Mouse (Mus musculus): ENCODE measurements at regions not wholly inside any gene's neighbourhood (a gene's known extent, or its start where the extent isn't known, plus 50 kb on each side); places are given as distances from the start of the nearest gene placed in this dataset.

DNA sequence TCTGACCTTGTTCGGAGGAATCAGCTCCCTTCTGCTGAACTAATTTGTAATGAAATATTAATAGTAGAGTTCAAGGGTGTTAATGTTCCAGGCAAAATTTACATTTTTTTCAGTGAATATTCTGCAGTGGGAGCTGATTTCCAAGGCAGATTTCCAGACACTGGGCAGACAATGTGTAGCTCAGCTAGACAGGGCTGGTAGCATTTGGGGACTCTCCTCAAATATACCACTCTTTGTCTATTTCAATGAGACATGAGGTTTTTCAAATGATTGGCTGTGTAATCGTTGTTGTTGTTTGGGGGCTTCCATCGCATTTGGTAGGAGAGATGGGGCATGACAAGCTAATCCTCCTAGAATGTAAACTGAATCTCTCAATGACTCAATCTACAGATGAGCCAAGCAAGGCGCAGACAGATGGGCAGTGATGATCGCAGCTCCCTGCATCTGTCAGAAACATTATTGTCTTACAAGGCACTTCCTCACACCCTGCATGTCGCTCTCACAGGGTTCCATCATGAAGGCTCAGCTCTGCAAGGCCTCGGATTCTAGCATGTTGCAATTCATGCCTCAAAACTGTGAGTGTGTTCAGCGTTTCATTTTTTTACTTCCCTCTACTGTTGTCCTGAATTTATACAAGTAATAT is 241.7 kb upstream of the Akirin2 start:
- Histone ChIP-seq H3K9me3 (no peaks in the 10 kb centered on the region), H3K27me3 (no peaks in the 10 kb centered on the region), H3K9ac (no peak overlapping the region), H3K36me3 (no peaks in the 10 kb centered on the region), H3K4me2 (no peak overlapping the region), H3K27ac (replicated peaks) (peak overlapping the region; percentile 32), H3K4me1 (replicated peaks) (no peaks in the 10 kb centered on the region), H3K4me3 (no peak overlapping the region)
- ATAC-seq (ENCODE audit: low FRiP score, low read depth) = peak; percentile 69
- 55% methylated on average over 8 of the region's 8 CpGs for WGBS

DNA sequence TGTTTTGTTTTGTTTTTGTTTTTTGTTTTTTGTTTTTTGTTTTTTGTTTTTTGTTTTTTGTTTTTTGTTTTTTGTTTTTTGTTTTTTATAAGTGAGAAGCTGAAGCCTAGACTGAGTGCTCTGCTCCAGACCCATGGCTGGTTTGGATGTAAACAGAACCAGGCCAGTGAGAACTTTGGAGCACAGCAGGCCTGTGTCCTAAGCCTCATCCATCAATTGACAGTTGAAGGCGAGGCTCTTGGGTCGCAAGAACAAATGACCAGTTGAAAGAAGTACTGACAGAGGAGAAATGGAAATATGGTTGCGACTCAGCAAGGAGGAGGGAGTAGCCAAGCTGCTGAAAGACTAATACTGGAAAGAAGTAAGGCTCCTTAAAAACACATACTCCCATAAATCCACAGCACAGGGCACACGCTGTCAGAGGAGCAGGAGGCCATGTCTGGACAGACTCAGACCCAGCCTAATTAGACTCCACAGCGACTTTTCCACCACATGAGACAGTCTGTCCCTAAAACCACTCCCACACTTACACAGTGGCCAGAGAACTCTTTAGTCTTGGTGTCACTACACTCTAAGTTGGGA is 240.6 kb upstream of the Akirin2 start:
- Histone ChIP-seq H3K36me3 (no peaks in the 10 kb centered on the region), H3K9ac (no peak overlapping the region), H3K9me3 (no peaks in the 10 kb centered on the region), H3K4me2 (no peak overlapping the region), H3K4me1 (replicated peaks) (no peaks in the 10 kb centered on the region), H3K27ac (replicated peaks) (no peak overlapping the region), H3K4me3 (no peak overlapping the region), H3K27me3 (no peaks in the 10 kb centered on the region)
- 31% methylated on average over 5 of the region's 5 CpGs for WGBS
- ATAC-seq (ENCODE audit: low FRiP score, low read depth) = no peak

DNA sequence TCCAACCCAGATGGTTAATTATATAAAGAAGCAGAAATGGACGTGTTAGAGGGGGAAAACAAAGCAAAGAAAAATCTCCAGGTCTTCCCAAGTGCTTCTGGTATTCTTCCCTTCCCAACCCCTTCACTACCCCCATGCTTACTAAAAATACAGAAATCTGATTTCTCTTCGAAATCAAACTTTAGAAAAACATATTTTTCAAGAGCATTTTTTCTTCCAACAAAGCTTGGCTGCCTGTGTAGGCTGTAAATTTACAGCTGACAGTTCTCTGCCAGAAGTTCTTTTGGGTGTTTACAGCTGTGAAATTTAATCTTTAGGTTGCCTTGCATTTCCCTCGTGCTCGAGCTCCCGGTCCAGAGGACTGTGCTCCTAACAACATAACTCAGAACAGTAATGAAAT is 234.9 kb upstream of the Akirin2 start:
- WGBS = 73% methylated on average over 5 of the region's 5 CpGs
- Histone ChIP-seq H3K27ac (replicated peaks) (no peak overlapping the region), H3K9me3 (no peaks in the 10 kb centered on the region), H3K4me1 (replicated peaks) (peaks cover 4% of the 10 kb centered on the region; the same call in 1 of the 2 replicates), H3K9ac (no peak overlapping the region), H3K36me3 (no peaks in the 10 kb centered on the region), H3K4me3 (no peak overlapping the region), H3K27me3 (no peaks in the 10 kb centered on the region), H3K4me2 (no peak overlapping the region)
- no peak for ATAC-seq (ENCODE audit: low FRiP score, low read depth)

DNA sequence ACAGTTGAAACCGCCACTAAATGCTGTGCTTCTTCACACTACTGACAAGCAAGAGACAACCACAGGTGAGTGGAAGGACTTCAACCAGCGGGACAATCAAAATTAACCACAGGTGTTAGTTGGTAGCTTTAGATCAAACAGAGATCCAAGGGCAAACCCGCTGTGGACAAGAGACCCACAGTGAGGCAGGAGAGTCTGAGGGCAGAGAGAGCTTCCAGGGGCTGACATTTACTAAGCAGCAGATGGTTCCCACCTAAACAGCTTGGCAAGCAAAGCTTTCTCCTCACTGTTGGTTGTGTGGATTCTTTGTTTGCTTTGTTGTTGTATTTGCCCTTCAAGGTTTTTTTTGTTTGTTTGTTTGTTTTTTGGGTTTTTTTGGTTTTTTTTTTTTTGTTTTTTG is 227.9 kb upstream of the Akirin2 start:
- no peak overlapping the region for H3K9ac ChIP-seq
- WGBS = 69% methylated on average over 3 of the region's 3 CpGs
- no peak for ATAC-seq (ENCODE audit: low FRiP score, low read depth)

DNA sequence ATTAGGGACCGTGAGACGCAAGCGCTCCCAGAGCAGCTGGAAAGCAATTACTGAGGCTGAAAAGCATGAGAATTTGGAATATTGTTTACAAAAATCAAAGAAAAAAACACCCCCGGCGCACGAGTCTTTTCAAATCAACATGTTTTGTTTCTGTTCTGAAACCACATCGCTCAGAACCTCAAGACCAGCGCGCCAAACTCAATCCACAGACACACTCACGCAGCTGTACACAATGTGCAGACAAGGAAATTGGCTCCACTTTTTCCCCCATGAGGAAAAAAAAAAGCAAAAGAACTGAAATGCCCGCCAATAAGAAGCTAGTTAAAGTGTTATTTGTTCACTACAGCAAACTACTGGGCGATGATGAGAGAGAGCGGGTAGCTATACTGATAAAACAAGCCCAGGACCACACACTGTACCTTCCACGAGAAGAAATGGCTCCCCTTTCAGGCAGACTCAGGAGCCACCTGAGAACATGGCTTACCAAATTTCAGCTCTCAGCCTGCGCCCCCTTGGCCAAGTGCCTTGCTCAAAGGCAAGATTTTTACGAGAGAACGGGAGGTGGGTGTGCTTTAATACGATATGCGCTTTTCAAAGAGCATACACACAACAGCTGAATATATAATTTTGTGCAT is 222.5 kb upstream of the Akirin2 start:
- Histone ChIP-seq H3K36me3 (no peaks in the 10 kb centered on the region), H3K4me1 (replicated peaks) (peaks cover 4% of the 10 kb centered on the region; the same call in 1 of the 2 replicates), H3K27ac (replicated peaks) (no peak overlapping the region), H3K4me2 (peak overlapping the region; percentile 12), H3K9me3 (no peaks in the 10 kb centered on the region), H3K9ac (no peak overlapping the region), H3K4me3 (no peak overlapping the region), H3K27me3 (no peaks in the 10 kb centered on the region)
- no peak for ATAC-seq (ENCODE audit: low FRiP score, low read depth)
- WGBS = 69% methylated on average over 19 of the region's 19 CpGs

More for the DNA sequence above, 227.9 kb upstream of the Akirin2 start:
- Histone ChIP-seq H3K36me3 (no peaks in the 10 kb centered on the region), H3K4me3 (no peak overlapping the region), H3K4me2 (no peak overlapping the region), H3K9me3 (no peaks in the 10 kb centered on the region), H3K4me1 (replicated peaks) (peaks cover 4% of the 10 kb centered on the region; the same call in 1 of the 2 replicates), H3K27me3 (no peaks in the 10 kb centered on the region), H3K27ac (replicated peaks) (no peak overlapping the region)

DNA sequence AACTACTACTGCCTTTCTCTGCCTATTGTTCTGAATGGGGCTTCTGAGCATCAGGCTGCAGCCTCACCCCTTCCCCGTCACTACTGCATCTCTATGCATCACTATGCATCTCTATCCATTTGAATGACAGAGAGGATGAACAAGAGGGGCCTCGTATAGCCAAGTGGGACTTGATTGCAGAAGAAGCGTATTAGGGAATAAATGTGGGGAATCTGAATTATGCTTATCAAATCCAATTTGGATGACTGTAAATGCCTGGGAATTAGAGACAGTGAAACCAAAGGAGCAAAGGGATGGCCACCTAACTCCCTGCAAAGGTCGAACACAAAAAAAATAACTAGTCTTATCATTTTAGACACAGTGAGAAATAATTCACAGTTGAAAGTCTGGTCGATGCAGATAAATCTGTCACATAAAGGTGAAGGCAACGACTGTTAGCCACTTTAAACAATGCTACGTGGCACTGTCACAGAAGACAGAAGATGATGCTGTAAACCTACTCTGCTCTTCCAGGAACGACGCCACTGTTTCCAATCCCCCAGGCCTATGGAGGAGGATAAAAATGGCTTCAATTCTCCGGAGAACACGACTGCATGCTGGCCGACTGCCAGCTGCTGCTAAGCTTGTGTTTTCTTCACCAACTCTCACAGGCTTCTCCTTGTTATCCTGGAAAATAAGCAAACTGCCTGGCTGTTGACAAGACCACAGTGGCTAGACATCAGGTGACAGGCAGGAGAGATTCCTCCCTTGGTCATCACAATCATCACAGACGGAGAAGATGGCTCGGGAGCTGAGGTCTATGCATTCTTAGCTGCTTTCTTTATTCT is 213.6 kb upstream of the Akirin2 start:
- 29% methylated on average over 14 of the region's 14 CpGs for WGBS
- Histone ChIP-seq H3K4me3 (no peak overlapping the region), H3K9me3 (no peaks in the 10 kb centered on the region), H3K36me3 (no peaks in the 10 kb centered on the region), H3K27me3 (no peaks in the 10 kb centered on the region), H3K9ac (no peak overlapping the region), H3K27ac (replicated peaks) (peak overlapping the region; percentile 46), H3K4me1 (replicated peaks) (peaks cover 14% of the 10 kb centered on the region), H3K4me2 (no peak overlapping the region)
- peak; percentile 68; the same call in 1 of the 2 replicates for ATAC-seq (ENCODE audit: low FRiP score, low read depth)

DNA sequence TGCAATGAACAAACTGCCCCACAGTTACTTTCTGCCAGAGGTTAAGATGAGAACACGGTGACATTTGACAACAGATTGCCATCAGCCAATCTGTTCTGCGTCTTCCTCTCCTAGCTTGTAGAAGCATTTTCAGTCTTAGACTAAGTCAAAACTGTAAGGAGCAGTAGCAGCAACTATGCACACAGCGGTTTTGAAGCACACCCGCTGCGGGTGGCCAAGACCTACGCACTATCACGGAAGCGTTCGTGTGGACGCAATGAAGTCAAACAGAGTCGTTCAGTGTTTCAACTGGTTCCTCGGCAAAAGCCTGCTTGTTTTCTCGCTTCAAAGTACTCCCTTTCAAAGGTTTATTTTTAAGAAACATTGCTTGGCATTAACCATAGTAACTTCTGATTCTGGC is 212.9 kb upstream of the Akirin2 start:
- Histone ChIP-seq H3K4me1 (replicated peaks) (peaks cover 14% of the 10 kb centered on the region), H3K4me3 (no peak overlapping the region), H3K9ac (no peak overlapping the region), H3K27me3 (no peaks in the 10 kb centered on the region), H3K27ac (replicated peaks) (peak overlapping the region; percentile 46; the same call in 1 of the 2 replicates), H3K9me3 (no peaks in the 10 kb centered on the region), H3K4me2 (no peak overlapping the region), H3K36me3 (no peaks in the 10 kb centered on the region)
- 70% methylated on average over 13 of the region's 13 CpGs for WGBS
- ATAC-seq (ENCODE audit: low FRiP score, low read depth) = no peak

DNA sequence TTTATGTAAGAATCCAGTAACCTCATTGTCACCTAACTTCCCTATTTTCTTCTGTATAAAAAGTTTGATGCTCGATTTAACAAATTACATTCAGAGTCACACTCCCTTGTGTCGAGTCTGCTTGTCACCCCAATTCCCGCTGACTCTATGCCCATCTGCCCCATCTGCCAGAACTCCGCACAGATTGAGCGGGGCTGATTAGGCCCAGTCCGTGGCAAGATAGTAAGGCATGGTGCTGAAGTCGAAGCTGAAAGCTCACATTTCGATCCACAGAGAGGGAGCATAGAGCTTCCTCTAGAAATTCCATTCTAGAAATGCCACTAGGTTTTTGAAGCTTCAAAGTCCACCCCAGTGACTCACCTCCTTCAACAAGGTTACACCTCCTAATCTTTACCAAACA is 210.7 kb upstream of the Akirin2 start:
- H3K27ac ChIP-seq (replicated peaks) = no peak overlapping the region
- no peaks in the 10 kb centered on the region for H3K9me3 ChIP-seq
- peaks cover 14% of the 10 kb centered on the region for H3K4me1 ChIP-seq (replicated peaks)
- H3K4me3 ChIP-seq = no peak overlapping the region
- 89% methylated on average over 8 of the region's 8 CpGs for WGBS
- no peaks in the 10 kb centered on the region for H3K36me3 ChIP-seq
- no peak overlapping the region for H3K9ac ChIP-seq
- no peak overlapping the region for H3K4me2 ChIP-seq
- no peak for ATAC-seq (ENCODE audit: low FRiP score, low read depth)
- H3K27me3 ChIP-seq = no peaks in the 10 kb centered on the region

DNA sequence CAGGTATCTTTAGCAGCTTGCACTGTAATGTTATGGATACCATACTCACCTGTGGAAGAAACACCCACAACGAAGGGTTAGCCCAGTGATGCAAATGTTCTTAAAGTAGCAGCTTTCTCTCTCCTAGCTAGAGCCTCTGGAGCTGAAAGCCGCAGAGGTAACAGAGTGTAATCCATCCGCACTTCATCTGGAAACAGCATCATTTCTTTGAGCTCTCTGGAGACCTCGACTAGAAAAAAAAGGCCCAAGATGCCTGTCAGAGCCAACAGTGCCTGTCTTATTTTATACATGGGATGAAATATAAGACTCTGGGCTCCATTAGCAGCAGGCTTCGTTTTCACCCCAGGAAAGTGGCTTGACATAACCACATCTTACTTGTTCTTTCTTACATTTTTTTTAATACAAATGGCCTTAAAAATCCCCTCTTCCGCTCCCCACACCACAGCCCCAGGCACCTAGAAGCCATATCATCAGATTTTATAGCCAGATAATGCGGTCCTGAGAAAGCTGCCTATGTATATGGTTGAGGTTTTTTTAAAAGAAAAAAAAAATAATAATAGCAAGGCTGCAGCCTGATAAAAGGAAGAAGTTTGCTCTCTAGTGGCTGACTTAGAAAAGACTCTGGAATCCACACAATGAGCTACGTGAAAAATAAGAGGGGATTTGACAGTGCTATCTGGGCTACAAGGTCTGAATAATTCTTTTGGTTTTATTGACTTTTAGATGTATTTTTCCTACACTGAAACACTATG is 179.3 kb upstream of the Akirin2 start:
- H3K4me3 ChIP-seq = no peak overlapping the region
- H3K27ac ChIP-seq (replicated peaks) = 0 out of 2 replicates have a peak overlapping the region, but pooled peaks have one; percentile 45
- H3K9ac ChIP-seq = no peak overlapping the region
- 53% methylated on average over 8 of the region's 8 CpGs for WGBS
- peaks cover 6% of the 10 kb centered on the region; the same call in 1 of the 2 replicates for H3K4me1 ChIP-seq (replicated peaks)
- no peaks in the 10 kb centered on the region for H3K36me3 ChIP-seq
- no peaks in the 10 kb centered on the region for H3K27me3 ChIP-seq
- peak overlapping the region; percentile 35 for H3K4me2 ChIP-seq
- H3K9me3 ChIP-seq = no peaks in the 10 kb centered on the region
- ATAC-seq (ENCODE audit: low FRiP score, low read depth) = peak; percentile 34; the same call in 1 of the 2 replicates

DNA sequence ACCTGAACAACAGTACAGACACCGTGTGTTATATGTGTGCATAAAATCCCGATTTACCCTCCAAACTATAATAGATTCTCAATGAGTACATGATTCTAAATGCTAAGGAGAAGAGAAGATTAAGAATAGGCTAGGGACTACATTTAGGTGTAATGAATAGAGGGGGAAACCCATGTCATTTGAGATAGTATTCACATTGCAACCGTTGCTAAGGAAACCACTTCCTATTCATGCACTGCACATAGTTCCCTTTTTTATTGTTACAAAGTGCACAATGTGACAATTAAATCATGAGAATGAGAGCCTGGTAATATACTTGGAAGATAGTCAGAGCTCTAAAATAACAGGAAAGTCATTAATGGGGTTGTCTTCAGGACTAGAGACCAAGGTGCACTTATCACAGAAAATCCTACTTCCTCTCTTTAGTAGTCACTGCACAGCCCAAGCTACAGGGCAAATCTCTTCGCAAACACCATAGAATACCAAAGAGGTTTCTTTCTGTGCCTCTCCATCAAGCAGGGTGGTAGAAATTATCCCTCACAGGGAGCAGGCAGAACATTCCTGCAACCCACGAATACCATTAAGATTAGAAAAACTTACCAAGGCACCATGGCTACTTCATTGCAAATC is 164.3 kb upstream of the Akirin2 start:
- Histone ChIP-seq H3K27ac (replicated peaks) (0 out of 2 replicates have a peak overlapping the region, but pooled peaks have one; percentile 25), H3K4me3 (no peak overlapping the region), H3K9me3 (no peaks in the 10 kb centered on the region), H3K36me3 (no peaks in the 10 kb centered on the region), H3K4me2 (no peak overlapping the region), H3K4me1 (replicated peaks) (no peaks in the 10 kb centered on the region), H3K27me3 (no peaks in the 10 kb centered on the region), H3K9ac (no peak overlapping the region)
- peak; percentile 59; the same call in 1 of the 2 replicates for ATAC-seq (ENCODE audit: low FRiP score, low read depth)
- 57% methylated on average over 5 of the region's 5 CpGs for WGBS

DNA sequence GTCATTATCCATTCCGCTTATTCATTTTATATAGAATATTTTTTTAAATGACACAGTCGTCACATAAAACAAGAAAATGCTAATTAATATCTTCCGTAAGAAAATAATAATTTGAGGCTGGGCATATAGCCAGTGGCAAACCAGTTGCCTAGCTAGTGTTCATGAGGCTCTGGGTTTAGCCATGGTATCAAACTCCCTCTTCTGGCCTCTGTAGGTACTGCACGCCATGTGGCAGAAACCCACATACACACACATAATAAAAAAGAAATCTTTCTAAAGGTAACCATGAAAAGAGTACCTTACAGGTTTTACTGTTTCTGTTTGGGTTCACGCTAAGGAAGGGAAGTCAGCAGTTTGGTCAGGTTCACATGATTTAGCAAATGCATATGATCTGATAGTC is 159.2 kb upstream of the Akirin2 start:
- WGBS = 93% methylated on average over 5 of the region's 5 CpGs
- no peak overlapping the region for H3K27ac ChIP-seq (replicated peaks)
- no peak for ATAC-seq (ENCODE audit: low FRiP score, low read depth)
- no peak overlapping the region for H3K4me2 ChIP-seq
- no peaks in the 10 kb centered on the region for H3K36me3 ChIP-seq
- H3K4me1 ChIP-seq (replicated peaks) = no peaks in the 10 kb centered on the region
- no peak overlapping the region for H3K9ac ChIP-seq
- no peaks in the 10 kb centered on the region for H3K9me3 ChIP-seq
- H3K27me3 ChIP-seq = no peaks in the 10 kb centered on the region
- no peak overlapping the region for H3K4me3 ChIP-seq

All from hindbrain, embryonic 15.5 days (tissue).